Mouse (Mus musculus) MEL (cell line): ENCODE data around the gene Hebp1. TPM values are rescaled to one million over a fixed set of nuclear protein-coding genes. Genes with fewer than 3 reads are reported as not detected.

Source experiments
- DNase-seq: peaks from one replicate; pipeline ENCODE4 v3.0.0; 2011; ENCODE audit warnings: low read depth, low spot score
- H3K27ac ChIP-seq: 2 replicates; pipeline ENCODE4 v1.5.1; 2012; ENCODE audit warnings: low read depth, mild to moderate bottlenecking, control low read depth, low read length, moderate library complexity; ENCODE audit not compliant: control insufficient read depth
- H3K27me3 ChIP-seq, 2 experiments: fragments of 150-350 bp in 1 of 2; sonication (generic) in 1 of 2; 2 replicates each; pipeline ENCODE4 v1.6.1; 2012; ENCODE audit warnings: low read length in 2 of 2, mild to moderate bottlenecking in 2 of 2, improper control_type of control experiment in 1 of 2, moderate library complexity in 1 of 2; ENCODE audit not compliant: insufficient read depth in 2 of 2, control insufficient read depth in 1 of 2
- H3K36me3 ChIP-seq, 2 experiments: 2 replicates each; pipeline ENCODE4 v1.6.1; 2012 to 2014; ENCODE audit warnings: low read length in 2 of 2, improper control_type of control experiment in 1 of 2, inconsistent platforms in 1 of 2, mild to moderate bottlenecking in 1 of 2; ENCODE audit not compliant: insufficient read depth in 2 of 2, control insufficient read depth in 1 of 2
- H3K4me1 ChIP-seq, 2 experiments: fragments of 150-350 bp in 1 of 2; sonication (generic) in 1 of 2; 2 replicates each; pipeline ENCODE4 v1.6.1; 2012; ENCODE audit warnings: low read length in 2 of 2, improper control_type of control experiment in 1 of 2, mild to moderate bottlenecking in 1 of 2; ENCODE audit not compliant: insufficient read depth in 2 of 2, control insufficient read depth in 1 of 2
- H3K4me3 ChIP-seq, 2 experiments: fragments of 150-350 bp in 1 of 2; sonication (generic) in 1 of 2; 2 replicates each; pipeline ENCODE4 v1.5.1; 2012; ENCODE audit warnings: low read depth in 2 of 2, low read length in 2 of 2, mild to moderate bottlenecking in 2 of 2, moderate library complexity in 2 of 2, control low read depth in 1 of 2, improper control_type of control experiment in 1 of 2; ENCODE audit not compliant: control insufficient read depth in 1 of 2, insufficient read depth in 1 of 2
- H3K79me2 ChIP-seq: 2 replicates; pipeline ENCODE4 v1.6.1; 2012; ENCODE audit warnings: mild to moderate bottlenecking, low read length, moderate library complexity; ENCODE audit not compliant: control insufficient read depth, poor library complexity, insufficient read depth
- H3K9ac ChIP-seq: 2 replicates; pipeline ENCODE4 v1.6.1; 2012; ENCODE audit warnings: low read depth, mild to moderate bottlenecking, control low read depth, low read length, moderate library complexity; ENCODE audit not compliant: control insufficient read depth, poor library complexity, severe bottlenecking
- H3K9me3 ChIP-seq: fragments of 150-350 bp; sonication (generic); replicated peaks from 2 replicates; pipeline ENCODE4 v1.6.1; 2012; ENCODE audit warnings: mild to moderate bottlenecking, low read length, improper control_type of control experiment, moderate library complexity; ENCODE audit not compliant: insufficient read depth
- BHLHE40 ChIP-seq: IDR thresholded peaks from 2 replicates; pipeline ENCODE4 v1.6.1; 2012; ENCODE audit warnings: low read depth, mild to moderate bottlenecking, inconsistent platforms, low read length, improper control_type of control experiment, borderline replicate concordance
- CHD1 ChIP-seq: IDR thresholded peaks from 2 replicates; pipeline ENCODE4 v1.6.1; 2012; ENCODE audit warnings: low read depth, mild to moderate bottlenecking, inconsistent platforms, low read length, improper control_type of control experiment
- CTCF ChIP-seq, 3 experiments: IDR thresholded peaks in 2 of 3; conservative IDR thresholded peaks in 1 of 3; 2 replicates each; pipeline ENCODE4 v1.5.1; 2011 to 2012; ENCODE audit warnings: low read length in 3 of 3, low read depth in 2 of 3, mild to moderate bottlenecking in 2 of 3, improper control_type of control experiment in 1 of 3, inconsistent platforms in 1 of 3, mixed read lengths in 1 of 3, moderate library complexity in 1 of 3; ENCODE audit not compliant: control insufficient read depth in 1 of 3, insufficient read depth in 1 of 3, poor library complexity in 1 of 3, severe bottlenecking in 1 of 3
- E2F4 ChIP-seq: IDR thresholded peaks from 2 replicates; pipeline ENCODE4 v1.6.1; 2011; ENCODE audit warnings: low read depth, low read length, improper control_type of control experiment, borderline replicate concordance
- GABPA ChIP-seq: IDR thresholded peaks from 2 replicates; pipeline ENCODE4 v1.6.1; 2012; ENCODE audit warnings: low read depth, mild to moderate bottlenecking, inconsistent platforms, low read length, improper control_type of control experiment, moderate library complexity
- HCFC1 ChIP-seq: IDR thresholded peaks from 2 replicates; pipeline ENCODE4 v1.6.1; 2012; ENCODE audit warnings: low read depth, mild to moderate bottlenecking, inconsistent platforms, low read length, improper control_type of control experiment, moderate library complexity
- JUND ChIP-seq: IDR thresholded peaks from 2 replicates; pipeline ENCODE4 v1.6.1; 2011; ENCODE audit warnings: low read depth, mild to moderate bottlenecking, improper control_type of control experiment, low read length
- KAT2A ChIP-seq: conservative IDR thresholded peaks from 2 replicates; pipeline ENCODE4 v1.6.1; 2012; ENCODE audit warnings: low read depth, low read length, improper control_type of control experiment, inconsistent platforms
- MAFK ChIP-seq: IDR thresholded peaks from 2 replicates; pipeline ENCODE4 v1.6.1; 2011; ENCODE audit warnings: low read depth, mild to moderate bottlenecking, low read length, improper control_type of control experiment, borderline replicate concordance
- MAX ChIP-seq: IDR thresholded peaks from 2 replicates; pipeline ENCODE4 v1.6.1; 2011; ENCODE audit warnings: low read length, improper control_type of control experiment
- MAZ ChIP-seq: IDR thresholded peaks from 2 replicates; pipeline ENCODE4 v1.6.1; 2012; ENCODE audit warnings: low read depth, mild to moderate bottlenecking, inconsistent platforms, low read length, improper control_type of control experiment
- MEF2A ChIP-seq: IDR thresholded peaks from 2 replicates; pipeline ENCODE4 v1.6.1; 2014; ENCODE audit warnings: low read depth, mild to moderate bottlenecking, inconsistent platforms, low read length, improper control_type of control experiment; ENCODE audit not compliant: poor library complexity, insufficient replicate concordance, severe bottlenecking; ENCODE audit errors: extremely low read depth
- MYB ChIP-seq: IDR thresholded peaks from 2 replicates; pipeline ENCODE4 v1.6.1; 2011; ENCODE audit warnings: mild to moderate bottlenecking, low read depth, low read length, improper control_type of control experiment
- MYC ChIP-seq: IDR thresholded peaks from 2 replicates; pipeline ENCODE4 v1.6.1; 2011; ENCODE audit warnings: low read depth, mild to moderate bottlenecking, low read length, improper control_type of control experiment, moderate library complexity
- NELFE ChIP-seq: IDR thresholded peaks from 2 replicates; pipeline ENCODE4 v1.6.1; 2011; ENCODE audit warnings: low read depth, low read length, improper control_type of control experiment
- NRF1 ChIP-seq: IDR thresholded peaks from 2 replicates; pipeline ENCODE4 v1.6.1; 2014; ENCODE audit warnings: low read depth, mild to moderate bottlenecking, inconsistent platforms, low read length, improper control_type of control experiment, moderate library complexity; ENCODE audit not compliant: poor library complexity, insufficient read depth, severe bottlenecking
- RAD21 ChIP-seq: IDR thresholded peaks from 2 replicates; pipeline ENCODE4 v1.6.1; 2011; ENCODE audit warnings: mild to moderate bottlenecking, low read depth, low read length, improper control_type of control experiment
- RCOR1 ChIP-seq: IDR thresholded peaks from 2 replicates; pipeline ENCODE4 v1.6.1; 2012; ENCODE audit warnings: low read depth, mild to moderate bottlenecking, inconsistent platforms, low read length, improper control_type of control experiment
- SIN3A ChIP-seq: IDR thresholded peaks from 2 replicates; pipeline ENCODE4 v1.6.1; 2012; ENCODE audit warnings: low read length, improper control_type of control experiment, inconsistent platforms
- TAL1 ChIP-seq: IDR thresholded peaks from 2 replicates; pipeline ENCODE4 v1.6.1; 2012; ENCODE audit warnings: mild to moderate bottlenecking, inconsistent platforms, low read length, moderate library complexity, mixed read lengths
- TCF12 ChIP-seq: IDR thresholded peaks from 2 replicates; pipeline ENCODE4 v1.6.1; 2014; ENCODE audit warnings: low read depth, mild to moderate bottlenecking, inconsistent platforms, low read length, improper control_type of control experiment, moderate library complexity
- UBTF ChIP-seq: IDR thresholded peaks from 2 replicates; pipeline ENCODE4 v1.6.1; 2012; ENCODE audit warnings: low read depth, mild to moderate bottlenecking, inconsistent platforms, low read length, improper control_type of control experiment, moderate library complexity, borderline replicate concordance; ENCODE audit not compliant: insufficient read depth
- USF2 ChIP-seq, 2 experiments: IDR thresholded peaks; 2 replicates each; pipeline ENCODE4 v1.6.1; 2011 to 2012; ENCODE audit warnings: improper control_type of control experiment in 2 of 2, low read length in 2 of 2, borderline replicate concordance in 1 of 2, inconsistent platforms in 1 of 2, low read depth in 1 of 2, mild to moderate bottlenecking in 1 of 2; ENCODE audit not compliant: insufficient read depth in 1 of 2
- ZC3H11A ChIP-seq: IDR thresholded peaks from 2 replicates; pipeline ENCODE4 v1.6.1; 2012; ENCODE audit warnings: low read depth, mild to moderate bottlenecking, inconsistent platforms, low read length, improper control_type of control experiment
- ZKSCAN1 ChIP-seq: IDR thresholded peaks from 2 replicates; pipeline ENCODE4 v1.6.1; 2012; ENCODE audit warnings: low read depth, mild to moderate bottlenecking, inconsistent platforms, low read length, improper control_type of control experiment, moderate library complexity
- ZMIZ1 ChIP-seq: IDR thresholded peaks from 2 replicates; pipeline ENCODE4 v1.6.1; 2012; ENCODE audit warnings: low read depth, mild to moderate bottlenecking, inconsistent platforms, low read length, improper control_type of control experiment, moderate library complexity
- ZNF384 ChIP-seq: IDR thresholded peaks from 2 replicates; pipeline ENCODE4 v1.6.1; 2012; ENCODE audit warnings: low read depth, mild to moderate bottlenecking, inconsistent platforms, low read length, improper control_type of control experiment
- polyA plus RNA-seq, 2 experiments: library from polyadenylated mRNA; stranded (reverse) in 1 of 2; unstranded in 1 of 2; fragments of >175 nt in 1 of 2; fragments of >200 nt in 1 of 2; gene quantifications; 2 replicates each; pipeline versions ENCODE4 v1.2.1 to v1.2.4; 2012; ENCODE audit warnings: low replicate concordance in 2 of 2, low read depth in 1 of 2; ENCODE audit not compliant: insufficient read length in 2 of 2, insufficient read depth in 1 of 2, missing spikeins in 1 of 2
- total RNA-seq: library from RNA; depleted of rRNA; stranded (reverse); fragments of 300-350 nt; gene quantifications from 2 replicates; pipeline ENCODE4 v1.2.3, GENCODE M21; 2012

Hebp1 gene
- total and polyA plus RNA-seq, 3 experiments = 16.7 to 25.1 TPM; not detected in 1

DNA sequence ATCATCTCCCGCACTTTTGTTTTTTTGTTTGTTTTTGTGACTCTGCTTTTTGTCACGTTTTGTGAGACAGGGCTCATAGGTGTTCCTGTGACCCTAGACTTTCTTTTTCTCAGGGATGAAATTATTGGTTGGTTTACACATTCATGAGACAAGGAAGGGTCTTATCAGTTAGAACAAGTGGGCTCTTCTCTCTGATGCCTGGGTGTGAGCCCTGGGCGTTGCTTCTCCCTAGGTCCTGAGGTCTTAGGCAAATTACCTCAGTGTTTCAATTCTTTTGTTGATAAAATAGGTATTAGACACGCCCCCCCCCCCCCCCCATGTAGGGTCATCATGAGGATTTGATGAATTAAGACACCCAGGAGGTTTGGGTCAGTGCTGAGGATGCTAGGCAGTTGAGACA, 7.0 kb upstream of the Hebp1 start:
- H3K79me2 ChIP-seq = peaks cover 4% of the 10 kb centered on the region; the same call in 1 of the 2 replicates
- no peaks in the 10 kb centered on the region for H3K36me3 ChIP-seq
- H3K9ac ChIP-seq = no peak overlapping the region
- no peak overlapping the region for H3K27ac ChIP-seq
- H3K27me3 ChIP-seq = no peaks in the 10 kb centered on the region
- TF ChIP-seq MAX (no peak), MAZ (no peak), SIN3A (no peak), UBTF (no peak), ZMIZ1 (no peak), MEF2A (no peak), MYB (no peak), ZC3H11A (no peak), USF2 (IDR thresholded peaks at IDR 0.05; ENCODE audit: borderline replicate concordance in 1 of 2, insufficient read depth in 1 of 2, low read depth in 1 of 2, low read length in 2 of 2) (no peak), MYC (no peak), TCF12 (no peak), TAL1 (no peak), ZNF384 (no peak), CTCF (IDR thresholded peaks at IDR 0.05 in 2 of 3, conservative IDR thresholded peaks at IDR 0.05 in 1 of 3; ENCODE audit: control insufficient read depth in 1 of 3, insufficient read depth in 1 of 3, low read depth in 2 of 3, low read length in 3 of 3, poor library complexity in 1 of 3, severe bottlenecking in 1 of 3) (no peak), NRF1 (no peak), HCFC1 (no peak), E2F4 (no peak), GABPA (no peak), RCOR1 (no peak), ZKSCAN1 (no peak)
- no peak for DNase-seq
- H3K4me3 ChIP-seq = no peak overlapping the region
- H3K9me3 ChIP-seq = no peaks in the 10 kb centered on the region
- no peaks in the 10 kb centered on the region for H3K4me1 ChIP-seq

DNA sequence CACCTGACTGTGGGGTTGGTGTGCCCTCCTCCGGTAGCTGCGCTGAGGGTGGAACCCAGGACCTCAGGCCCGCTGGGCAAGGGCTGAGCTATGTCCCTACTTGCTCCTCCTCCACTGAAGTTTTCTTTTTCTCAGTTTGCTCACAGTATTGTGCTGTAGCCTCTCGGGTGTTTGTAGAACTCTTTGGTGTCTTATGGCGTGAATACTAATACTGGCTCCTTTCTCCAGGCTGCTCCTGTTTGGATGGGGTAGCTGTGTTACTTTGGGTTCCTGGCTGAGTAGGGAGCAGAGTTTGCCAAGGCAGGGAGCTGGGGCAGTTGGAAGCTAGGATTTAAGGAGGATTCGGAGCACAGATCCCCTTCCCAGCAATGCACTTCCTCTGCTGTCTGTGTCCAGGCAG, 5.9 kb upstream of the Hebp1 start:
- TF ChIP-seq MAFK (no peak), TCF12 (no peak), CHD1 (no peak), ZMIZ1 (no peak), JUND (no peak), RAD21 (no peak), BHLHE40 (no peak), KAT2A (no peak), NRF1 (no peak), NELFE (no peak)
- H3K4me3 ChIP-seq = no peak overlapping the region
- H3K4me1 ChIP-seq = peaks cover 4 to 6% of the 10 kb centered on the region in 2 experiments; a peak in 2 of 4 replicates
- H3K36me3 ChIP-seq = peaks cover 0 to 6% of the 10 kb centered on the region in 2 experiments; a peak in 1 of 4 replicates
- H3K27me3 ChIP-seq = no peaks in the 10 kb centered on the region
- H3K79me2 ChIP-seq = peaks cover 6% of the 10 kb centered on the region; the same call in 1 of the 2 replicates
- H3K9ac ChIP-seq = no peak overlapping the region
- no peaks in the 10 kb centered on the region for H3K9me3 ChIP-seq
- no peak overlapping the region for H3K27ac ChIP-seq
- no peak for DNase-seq
